Mouse (Mus musculus) central nervous system, embryonic 18 days (tissue): ENCODE data around the gene Gm10424. TPM values are rescaled to one million over a fixed set of nuclear protein-coding genes. Genes with fewer than 3 reads are reported as not detected.

Experiments used
- polyA plus RNA-seq: library from polyadenylated mRNA; depleted of rRNA; stranded (reverse); fragments of >200 nt; gene quantifications from 2 replicates; pipeline ENCODE4 v1.2.3, GENCODE M21; 2012; rRNA removed

The Gm10424 gene
- not detected in 2 replicates for polyA plus RNA-seq

DNA sequence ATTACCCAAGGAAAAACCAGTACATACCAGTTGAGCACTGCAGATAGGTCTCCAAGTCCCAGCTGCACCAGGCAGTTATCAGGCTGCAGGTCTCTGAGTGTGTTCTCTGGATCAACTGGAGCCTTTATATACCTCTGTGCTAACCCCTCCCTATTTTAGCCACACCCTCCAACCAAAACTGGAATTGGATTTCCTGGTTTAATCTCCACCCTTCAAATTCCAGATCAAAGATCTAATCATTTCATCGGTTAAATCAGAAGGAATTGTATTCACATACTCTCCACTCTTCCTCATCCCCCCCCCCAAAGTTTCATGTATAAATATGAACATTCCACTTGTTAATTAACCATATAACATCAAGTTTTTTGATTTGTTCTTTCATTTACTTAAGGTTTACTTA, at the start of gene Gm10424:
TSS of gene Gm10424 (minus strand) at position 101 of the 400 bp plus-strand sequence.

DNA sequence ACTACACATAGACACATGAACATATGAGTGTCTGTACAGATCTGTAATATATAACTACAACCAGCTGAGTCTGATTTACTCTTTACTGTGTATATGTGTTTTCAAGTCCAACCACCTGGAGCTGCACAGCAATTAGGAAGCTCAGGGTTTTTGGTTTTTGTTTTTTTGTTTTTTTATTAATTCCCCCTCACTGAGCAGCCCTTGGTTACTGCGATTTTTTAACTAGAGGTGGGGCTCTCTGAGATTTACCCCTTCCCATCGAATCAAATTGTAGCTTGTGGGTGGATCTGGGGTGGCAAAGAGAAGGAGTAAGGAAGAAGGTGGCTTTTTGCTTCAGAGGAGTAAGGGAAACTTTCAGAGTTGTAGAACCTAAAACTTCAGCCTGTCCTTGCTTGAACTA, 33.0 kb upstream of the Gm10424 start, which contains the start of gene Gm3259:
TSS of gene Gm3259 (plus strand) at position 301 of the 400 bp plus-strand sequence.

Other genes with a start within 250 kb of the Gm10424 start
- not detected in 2 replicates for gene Gm7942, start 165.8 kb downstream of the Gm10424 start, polyA plus RNA-seq
- gene Gm16513, start 90.1 kb downstream of the Gm10424 start, polyA plus RNA-seq: not detected in 2 replicates
- not detected in 2 replicates for gene Gm3259, start 33.1 kb upstream of the Gm10424 start, polyA plus RNA-seq
- gene D5Ertd577e, start 184.0 kb upstream of the Gm10424 start, polyA plus RNA-seq: not detected in 2 replicates
- not detected in 2 replicates for gene Gm3286, start 238.0 kb upstream of the Gm10424 start, polyA plus RNA-seq